Mouse (Mus musculus): ENCODE data around the gene Fstl3. TPM values are rescaled to one million over a fixed set of nuclear protein-coding genes. Genes with fewer than 3 reads are reported as not detected.
A peak's percentile ranks its signal among the peaks of the same experiment; 100 is the strongest.

The Fstl3 gene
- total RNA-seq, 2 experiments from 2014 or later, result 1.3 to 2.2 TPM

DNA sequence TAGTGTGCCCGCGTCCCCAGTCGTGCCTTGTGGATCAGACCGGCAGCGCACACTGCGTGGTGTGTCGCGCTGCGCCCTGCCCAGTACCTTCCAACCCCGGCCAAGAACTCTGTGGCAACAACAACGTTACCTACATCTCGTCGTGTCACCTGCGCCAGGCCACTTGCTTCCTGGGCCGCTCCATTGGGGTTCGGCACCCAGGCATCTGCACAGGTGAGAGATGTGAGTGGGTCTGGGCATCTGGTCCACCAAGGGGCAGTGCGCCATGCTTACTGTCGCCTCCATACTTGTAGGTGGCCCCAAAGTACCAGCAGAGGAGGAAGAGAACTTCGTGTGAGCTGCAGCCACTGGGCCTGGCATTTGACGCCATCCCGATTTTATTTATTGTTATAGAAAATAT lies 4.1 kb downstream of the Fstl3 start:
- intact Hi-C loops (cut with DNase I; ENCODE audit: low total_unique reads), result no loop called here
- DNase-seq, result no peak

DNA sequence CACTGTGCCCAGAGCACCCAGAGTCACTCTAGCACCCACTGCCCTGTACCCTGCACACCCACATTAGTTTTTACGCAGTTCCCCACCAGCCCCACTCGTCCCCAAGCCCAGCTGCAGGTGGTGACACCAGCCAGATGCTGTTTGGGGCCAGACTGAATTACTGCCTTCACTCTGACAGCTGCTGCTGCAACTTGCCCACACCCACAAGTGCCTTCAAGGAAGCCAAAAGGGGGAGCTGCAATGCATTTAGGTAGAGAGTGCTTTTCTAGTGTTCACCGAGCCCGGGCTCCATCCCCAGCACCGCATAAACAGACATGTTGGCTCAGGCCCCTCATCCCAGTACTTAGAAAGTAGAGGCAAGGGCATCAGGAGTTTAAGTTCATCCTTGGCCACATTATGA lies 4.9 kb downstream of the Fstl3 start:
- intact Hi-C loops (cut with DNase I; ENCODE audit: low total_unique reads), result no loop called here
- DNase-seq, result no peak

DNA sequence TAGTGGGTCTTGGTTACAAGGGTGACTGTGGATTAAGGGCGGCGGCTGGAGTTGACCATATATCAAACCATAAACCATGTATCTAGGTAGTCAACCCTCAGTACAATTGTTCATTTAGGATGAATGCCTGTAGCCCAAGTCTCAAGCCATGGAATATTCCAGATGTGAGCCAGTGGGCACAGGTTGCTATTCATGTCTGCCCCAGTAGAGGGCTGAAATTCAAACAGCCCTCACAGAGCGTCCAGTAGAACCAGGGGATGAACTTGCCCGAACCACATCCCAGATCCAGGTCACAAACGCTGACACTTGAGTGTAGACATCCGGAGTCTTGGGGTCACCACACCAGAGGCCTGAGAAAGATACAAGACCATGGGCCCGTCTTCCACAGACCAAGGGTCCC lies 6.0 kb downstream of the Fstl3 start:
- intact Hi-C loops (cut with DNase I; ENCODE audit: low total_unique reads), result no loop called here
- DNase-seq, result no peak

DNA sequence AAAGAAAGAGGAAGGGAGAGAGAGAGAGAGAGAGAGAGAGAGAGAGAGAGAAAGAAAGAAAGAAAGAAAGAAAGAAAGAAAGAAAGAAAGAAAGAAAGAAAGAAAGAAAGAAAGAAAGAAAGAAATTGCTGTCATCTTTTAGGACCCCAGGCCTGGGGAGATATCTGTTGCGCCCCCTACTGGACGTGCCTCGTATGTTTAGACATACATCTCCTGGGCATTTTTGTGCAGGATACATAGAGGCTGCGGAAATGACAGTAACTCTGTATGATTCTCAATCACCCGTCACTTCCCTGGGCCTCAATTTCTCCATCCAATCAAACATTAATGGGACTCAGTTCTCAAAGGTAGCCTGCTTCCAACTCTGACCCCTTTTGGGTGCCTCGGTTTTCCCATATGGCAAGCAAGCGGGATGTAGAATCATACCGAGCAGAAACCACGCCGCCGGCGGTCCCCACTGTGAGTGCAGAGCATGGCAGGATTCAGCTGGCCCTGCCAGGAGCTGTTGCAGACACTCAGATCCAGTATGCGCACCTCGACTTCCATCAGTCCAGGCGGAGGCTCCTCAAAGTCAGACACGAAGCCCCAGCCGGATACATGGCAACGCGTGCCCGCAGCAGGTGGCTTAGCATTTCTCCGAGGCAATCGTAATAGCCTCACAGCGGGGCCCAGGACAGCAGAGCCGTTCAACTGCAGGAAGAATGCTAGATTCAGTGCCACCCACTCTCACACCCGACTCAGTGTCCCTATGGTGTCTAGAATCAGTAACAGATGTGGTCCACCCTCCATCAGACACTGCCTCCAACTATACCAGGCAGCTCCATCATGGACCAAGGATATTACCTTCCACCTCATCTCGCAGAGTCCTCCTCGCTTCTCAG lies 7.1 kb downstream of the Fstl3 start:
- intact Hi-C loops (cut with DNase I; ENCODE audit: low total_unique reads), result no loop called here

DNA sequence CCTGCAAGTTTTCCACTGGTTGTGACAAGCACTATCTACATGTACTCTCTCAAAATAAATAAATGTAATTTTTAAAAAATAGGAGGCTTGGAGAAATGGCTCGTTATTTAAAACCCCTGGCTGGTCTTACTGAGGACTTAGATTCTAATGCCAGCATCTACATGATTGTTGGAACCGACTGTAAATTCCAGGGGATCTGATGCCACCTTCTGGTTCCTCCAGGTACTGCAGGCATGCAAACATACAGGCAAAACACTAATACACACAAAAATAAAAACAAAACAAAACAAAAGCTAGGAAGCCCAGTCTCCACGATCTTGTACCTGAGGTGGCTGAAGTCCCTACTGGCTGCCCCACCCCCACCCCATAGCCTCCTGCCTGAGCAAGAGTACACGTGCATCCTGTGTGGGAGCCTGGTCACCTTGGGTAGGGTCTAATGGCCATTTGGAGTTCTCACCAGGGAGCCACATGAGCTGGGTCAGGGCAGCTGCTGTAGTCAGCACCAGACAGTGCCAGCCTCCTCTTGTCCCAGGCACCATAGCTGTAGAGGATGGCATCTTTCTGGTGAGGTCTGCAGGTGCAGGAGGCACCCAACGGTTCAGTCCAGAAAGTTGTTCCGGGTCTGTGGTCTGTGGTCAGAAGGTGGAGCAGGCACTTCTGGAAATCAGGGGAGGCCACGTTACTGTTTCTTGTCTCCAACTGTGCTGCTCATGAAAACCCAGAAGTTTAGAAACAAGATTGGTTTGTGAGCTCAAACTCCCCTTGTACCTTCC lies 11.5 kb downstream of the Fstl3 start:
- peak; percentile 61 for DNase-seq
- intact Hi-C loops (cut with DNase I; ENCODE audit: low total_unique reads), result loop anchor here (2.0 to 5.0 kb wide), 2 partner anchors 20 to 96 kb away; no protein-coding TSS in a partner anchor

More for the DNA sequence above, 7.1 kb downstream of the Fstl3 start:
- DNase-seq, result no peak

DNA sequence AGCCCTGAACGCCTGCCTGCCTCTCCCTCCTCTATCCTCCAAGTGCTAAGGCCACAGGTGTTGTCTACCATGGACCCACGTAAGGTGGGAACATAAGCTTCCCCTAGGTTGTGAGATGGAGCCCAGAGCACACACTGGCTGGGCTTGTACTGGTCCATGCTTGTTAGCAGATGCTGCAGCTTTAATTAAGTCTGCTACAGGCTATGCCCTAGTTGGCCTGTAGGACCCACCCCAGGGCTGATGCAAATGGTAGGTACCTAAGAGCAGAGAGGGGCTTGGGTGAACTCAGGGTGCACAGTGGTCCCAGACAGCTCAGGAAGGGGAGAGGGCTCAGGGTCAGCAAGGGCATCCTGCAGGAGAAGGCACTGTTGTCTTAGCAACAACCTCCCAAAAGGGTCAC lies 12.5 kb downstream of the Fstl3 start:
- no peak for DNase-seq
- intact Hi-C loops (cut with DNase I; ENCODE audit: low total_unique reads), result loop anchor here (2.0 to 5.0 kb wide), 2 partner anchors 21 to 97 kb away; no protein-coding TSS in a partner anchor

DNA sequence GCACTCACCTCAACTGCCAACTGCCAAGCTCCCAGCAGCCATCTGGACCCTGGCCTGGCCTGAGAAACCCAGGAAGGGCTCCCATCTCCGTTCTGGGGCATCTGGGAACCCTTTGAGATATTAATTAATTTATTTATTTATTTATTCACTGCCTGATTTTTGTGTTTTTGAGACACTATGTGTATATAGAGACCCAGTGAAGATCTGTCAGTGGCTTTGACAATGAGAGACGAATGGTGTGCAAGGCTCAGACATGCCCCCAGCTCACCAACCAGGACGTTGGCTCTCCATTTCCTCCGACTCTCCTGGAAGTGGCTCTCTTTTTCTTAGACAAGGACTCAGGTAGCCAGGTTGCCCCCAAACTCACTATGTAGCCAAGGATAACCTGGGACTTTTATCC lies 13.8 kb downstream of the Fstl3 start, which contains the start of gene Prss57:
Gene Prss57 (minus strand): TSS at position 101 of the 400 bp plus-strand sequence.
- DNase-seq, result no peak
- intact Hi-C loops (cut with DNase I; ENCODE audit: low total_unique reads), result no loop called here

DNA sequence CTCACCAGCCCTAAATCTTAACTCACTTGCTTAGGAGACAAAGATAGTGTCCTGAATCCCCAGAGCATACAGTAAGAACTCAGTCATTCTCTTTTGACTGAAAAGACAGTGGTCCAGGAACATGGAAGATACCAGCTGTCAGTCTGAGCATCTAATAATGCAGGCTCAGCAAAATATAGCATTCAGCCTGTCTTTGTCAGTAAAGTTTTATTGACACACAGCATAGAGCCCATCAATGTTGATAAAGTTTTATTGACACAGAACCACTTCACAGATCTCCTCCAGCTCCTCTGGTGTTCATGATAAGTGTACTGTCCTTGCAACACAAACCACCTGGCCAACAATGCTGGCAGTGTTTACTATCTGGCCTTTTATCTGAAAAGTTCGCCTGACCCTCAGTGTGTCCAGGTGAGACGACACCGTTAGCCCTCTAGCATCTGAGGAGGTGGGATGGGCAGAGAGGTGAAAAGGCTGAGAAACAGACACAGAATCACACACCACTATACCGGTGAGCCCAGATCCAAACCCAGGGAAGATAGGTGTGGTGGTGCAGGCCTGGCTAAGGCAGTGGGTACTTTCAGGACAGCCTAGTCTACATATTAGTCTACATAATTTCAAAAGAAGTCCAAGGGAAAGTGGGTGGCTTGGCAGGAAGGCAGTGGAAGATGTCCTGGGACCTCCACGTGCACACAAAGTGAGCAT lies 15.4 kb downstream of the Fstl3 start:
- intact Hi-C loops (cut with DNase I; ENCODE audit: low total_unique reads), result no loop called here
- no peak for DNase-seq

DNA sequence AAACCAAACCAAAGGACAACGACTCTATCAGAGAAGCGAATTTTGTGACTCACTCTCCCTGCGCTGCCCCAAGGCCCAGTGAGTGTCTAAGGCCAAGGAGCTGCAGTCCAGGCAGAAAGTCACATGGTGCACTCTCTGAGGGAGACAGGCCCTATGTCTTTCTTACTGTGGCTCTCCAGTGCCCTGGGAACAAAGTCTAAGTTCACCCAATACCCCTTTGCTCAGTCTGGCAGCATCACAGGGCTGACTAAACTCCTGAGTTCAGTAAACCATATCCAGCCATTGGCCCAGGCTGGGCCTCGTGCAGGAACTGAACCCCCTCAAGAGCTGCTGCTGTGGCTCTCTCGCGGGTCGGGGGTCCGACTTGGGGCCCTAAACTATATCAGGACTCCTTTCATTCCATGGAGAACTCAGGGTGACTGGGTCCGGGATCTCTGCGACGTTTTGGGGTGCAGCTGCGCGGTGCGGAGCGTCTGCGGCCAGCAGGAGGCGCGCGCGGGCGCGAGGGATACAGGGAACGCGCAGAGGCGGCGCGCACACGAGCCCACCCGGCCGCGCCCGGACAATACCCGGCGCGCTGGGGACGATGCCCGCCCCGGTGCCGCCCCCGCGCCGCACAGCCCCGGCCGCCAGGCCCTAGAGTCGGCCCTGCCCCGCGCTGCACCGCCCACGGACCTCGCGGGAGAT lies 16.1 kb downstream of the Fstl3 start, which contains the start of gene Palm:
Gene Palm (plus strand): TSS at position 522 of the 687 bp plus-strand sequence.
- DNase-seq, result peak; percentile 76
- intact Hi-C loops (cut with DNase I; ENCODE audit: low total_unique reads), result no loop called here

DNA sequence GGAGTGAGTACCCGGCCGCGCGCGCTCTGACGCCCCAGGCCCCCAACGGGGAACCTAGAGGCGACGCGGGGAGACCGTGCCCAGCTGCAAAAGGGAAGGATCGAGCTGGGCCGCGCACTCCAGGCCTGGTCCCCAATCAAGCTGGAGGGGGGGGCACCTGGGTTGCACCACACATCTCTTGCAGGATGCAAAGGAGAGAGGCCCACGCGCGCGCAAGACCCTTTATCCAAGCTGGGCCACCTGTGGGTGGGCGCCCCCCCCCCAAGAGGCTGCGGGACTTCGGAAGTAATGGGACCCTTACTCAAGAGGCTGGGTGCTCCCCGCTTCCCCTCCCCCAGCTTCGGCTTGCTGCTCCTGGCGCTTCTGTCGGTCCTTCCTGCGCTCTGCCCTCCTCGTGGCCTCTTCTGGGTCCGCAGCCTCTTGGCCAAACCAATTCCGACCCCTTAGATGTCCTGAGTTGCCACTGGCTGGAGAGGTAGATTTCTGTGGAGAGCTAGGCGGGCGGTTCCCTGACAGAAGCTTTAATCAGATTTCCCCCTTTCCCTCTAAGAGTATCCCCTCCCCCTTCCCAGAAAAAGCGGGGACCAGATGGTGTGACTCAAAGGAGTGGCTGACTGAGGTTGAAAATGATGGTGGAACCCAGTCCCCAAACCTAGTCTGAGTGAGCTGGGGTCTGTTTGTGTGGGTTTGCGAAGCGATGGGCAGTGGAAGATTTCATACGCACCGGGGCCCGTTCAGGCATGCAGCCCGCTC lies 16.8 kb downstream of the Fstl3 start:
- intact Hi-C loops (cut with DNase I; ENCODE audit: low total_unique reads), result no loop called here
- no peak for DNase-seq

DNA sequence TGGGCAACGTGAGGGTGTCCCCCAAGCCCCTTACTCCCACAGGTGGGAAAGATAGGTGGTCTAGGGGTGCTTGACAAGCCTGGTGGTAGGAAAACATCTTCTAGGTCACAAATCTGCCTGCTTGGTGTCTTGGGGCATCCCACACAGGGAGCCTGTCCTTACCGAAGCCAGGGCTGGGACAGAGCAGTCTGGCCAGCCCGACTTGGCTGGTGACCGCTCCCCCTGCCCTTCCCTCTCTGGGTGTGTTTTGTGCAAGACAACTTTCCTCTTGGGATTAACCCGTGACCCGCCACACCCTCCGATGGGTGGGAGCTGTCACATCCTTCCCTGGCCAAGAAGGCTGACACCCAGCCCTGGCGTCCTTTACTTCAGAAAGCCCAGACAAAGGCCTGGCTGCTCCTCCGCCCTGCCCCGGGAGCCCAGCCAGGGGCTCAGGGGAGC lies 17.4 kb downstream of the Fstl3 start:
- peak; percentile 84 for DNase-seq
- intact Hi-C loops (cut with DNase I; ENCODE audit: low total_unique reads), result no loop called here

DNA sequence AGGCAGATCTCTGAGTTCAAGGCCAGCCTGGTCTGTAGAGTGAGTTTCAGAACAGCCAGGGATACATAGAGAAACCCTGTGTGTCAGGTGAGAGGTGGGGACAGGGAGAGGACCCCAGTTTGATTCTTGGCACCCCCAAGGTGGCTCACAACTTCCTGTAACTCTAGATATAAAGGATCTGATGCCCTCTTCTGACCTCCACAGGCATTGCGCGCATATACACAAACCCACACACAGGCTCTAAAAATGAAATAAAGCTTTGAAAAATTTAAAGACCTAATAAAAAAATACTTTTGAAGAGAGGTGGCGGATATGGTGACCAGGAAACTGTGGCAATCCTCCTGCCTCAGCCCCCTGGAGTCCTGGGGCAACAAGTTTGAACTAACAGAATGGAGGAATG lies 18.8 kb downstream of the Fstl3 start:
- intact Hi-C loops (cut with DNase I; ENCODE audit: low total_unique reads), result no loop called here
- DNase-seq, result no peak

DNA sequence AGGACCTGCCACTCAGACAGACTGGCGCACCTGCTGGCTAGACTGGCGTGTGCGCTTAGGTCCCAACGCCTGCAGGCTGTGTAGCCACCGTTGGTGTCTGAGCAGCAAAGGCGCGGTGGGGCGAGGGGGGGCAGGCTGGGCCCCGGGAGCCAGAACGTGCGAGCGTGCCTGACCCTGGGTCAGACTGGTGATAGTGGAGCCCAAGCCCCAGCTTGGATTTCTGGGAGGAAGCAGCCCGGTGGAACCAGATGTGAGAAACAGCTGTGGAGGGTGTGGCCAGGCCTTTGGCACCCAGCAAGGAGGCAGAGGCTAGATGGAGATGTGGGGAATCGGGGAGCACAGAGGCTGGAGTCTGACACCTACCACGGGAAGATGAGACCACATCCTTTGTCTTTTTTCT lies 20.3 kb downstream of the Fstl3 start:
- peak; percentile 49 for DNase-seq
- intact Hi-C loops (cut with DNase I; ENCODE audit: low total_unique reads), result no loop called here

DNA sequence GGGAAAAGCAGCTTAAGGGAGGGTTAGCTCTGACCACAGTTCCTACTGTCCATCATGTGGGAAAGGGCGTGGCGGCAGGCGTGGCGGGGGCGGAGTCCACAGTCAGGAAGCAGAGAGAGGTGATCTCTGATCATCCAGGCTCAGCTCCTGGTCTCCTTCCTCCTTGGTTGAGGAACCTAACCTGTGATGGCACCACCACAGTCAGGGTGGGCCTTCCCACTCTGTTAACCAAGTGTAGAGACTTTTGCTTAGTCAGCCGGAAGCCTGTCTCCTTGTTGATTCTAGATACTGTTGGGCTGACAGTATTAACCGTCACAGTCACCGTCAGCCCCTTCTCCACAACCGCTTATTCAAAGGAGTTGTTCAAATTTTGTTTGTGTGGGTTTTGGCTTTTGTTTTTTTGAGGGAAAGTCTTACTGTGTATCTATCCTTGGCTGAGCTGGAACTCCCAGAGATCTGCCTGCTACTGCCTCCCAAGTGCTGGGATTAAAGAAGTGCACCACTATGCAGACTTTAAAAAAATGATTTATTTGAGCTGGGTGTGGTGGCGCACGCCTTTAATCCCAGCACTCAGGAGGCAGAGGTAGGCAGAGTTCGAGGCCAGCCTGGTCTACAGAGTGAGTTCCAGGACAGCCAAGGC lies 21.3 kb downstream of the Fstl3 start:
- intact Hi-C loops (cut with DNase I; ENCODE audit: low total_unique reads), result no loop called here
- DNase-seq, result no peak

DNA sequence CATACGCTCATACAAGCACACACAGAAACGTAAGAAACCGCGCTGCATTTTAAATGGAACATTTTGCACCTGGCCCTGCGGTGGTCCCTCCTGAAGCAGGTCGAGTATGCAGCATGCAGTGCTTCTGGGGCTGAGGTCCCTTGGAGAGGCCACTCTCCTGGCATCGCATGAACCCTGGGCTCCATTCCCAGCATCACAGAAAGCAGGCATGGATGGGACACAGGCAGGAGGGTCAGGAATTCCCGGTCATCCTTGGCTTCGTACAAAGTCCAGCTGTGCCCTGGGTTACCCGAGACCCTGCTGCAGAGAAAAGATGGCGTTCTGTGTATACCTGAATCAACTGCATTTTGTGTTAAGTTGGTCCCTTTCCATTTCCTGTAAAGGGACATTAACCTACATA lies 23.4 kb downstream of the Fstl3 start:
- intact Hi-C loops (cut with DNase I; ENCODE audit: low total_unique reads), result no loop called here
- DNase-seq, result no peak

DNA sequence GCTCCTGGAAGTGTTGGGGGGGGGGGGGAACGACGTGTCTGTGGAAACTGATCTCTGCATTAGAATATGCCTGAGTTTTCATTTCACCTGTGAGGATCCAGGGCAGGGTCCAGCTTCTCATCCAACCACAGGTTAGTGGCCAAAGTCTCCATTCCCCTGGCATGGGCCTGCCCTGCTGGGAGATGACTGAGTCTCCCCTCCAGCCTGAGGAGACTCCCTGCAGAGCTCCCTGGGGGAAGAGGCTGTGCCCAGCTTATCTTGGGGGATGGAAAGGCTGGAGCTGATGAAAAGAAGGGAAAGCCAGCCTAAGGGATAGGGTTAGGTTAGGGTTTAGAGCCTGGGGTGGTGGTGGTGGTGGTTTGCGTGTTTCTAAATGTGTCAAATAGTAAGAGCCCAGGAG lies 24.8 kb downstream of the Fstl3 start:
- no peak for DNase-seq
- intact Hi-C loops (cut with DNase I; ENCODE audit: low total_unique reads), result no loop called here

DNA sequence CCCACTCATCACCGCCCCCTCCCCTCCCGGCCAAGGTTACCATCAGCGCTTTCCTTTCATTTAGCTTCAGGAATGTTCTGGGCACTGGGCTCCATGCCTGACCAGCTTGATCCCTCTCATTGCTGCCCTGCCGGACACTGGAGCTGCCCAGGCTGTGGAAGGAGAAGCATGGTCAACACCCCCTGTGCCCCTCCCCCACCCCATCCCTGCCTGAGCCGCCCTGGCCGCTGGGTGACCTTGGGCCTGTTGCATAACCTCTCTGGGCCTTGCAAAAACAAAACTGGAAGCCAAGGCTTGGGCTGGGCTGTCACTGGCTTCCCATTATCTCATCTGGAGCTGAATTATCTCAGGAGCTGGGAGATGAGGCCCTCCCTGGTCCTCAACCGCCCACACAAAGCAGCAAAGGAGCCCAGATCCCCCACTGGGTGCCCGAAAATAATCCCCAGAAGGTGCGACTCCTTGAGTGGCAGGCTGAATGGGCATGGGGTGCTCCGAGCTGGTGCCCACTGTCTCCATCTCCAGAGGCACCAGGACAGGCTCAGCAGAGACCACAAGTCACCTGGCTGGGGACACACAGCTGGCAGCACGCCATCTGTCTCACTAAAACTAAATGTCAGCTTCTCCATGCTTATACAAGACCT lies 25.4 kb downstream of the Fstl3 start:
- peak; percentile 69 for DNase-seq
- intact Hi-C loops (cut with DNase I; ENCODE audit: low total_unique reads), result no loop called here
